In genomic region chr6:125498062-125498461, GRCm38 (mm10) we compare ENCODE assay signal across 9 mouse cellular contexts. TPM values are rescaled to one million over a fixed set of nuclear protein-coding genes. Genes with fewer than 3 reads are reported as not detected.
DNase-seq lines count a peak whose midpoint lies in the region; TF ChIP-seq lines count a peak whose summit lies in the region.
"Had no signal": no experiment of that assay in that cellular context is flagged by ENCODE, and none has a peak within 500 bp of the region (broad histone marks: within the 10 kb centered on the region; RNA-seq: fewer than 3 reads in every experiment).

No protein-coding gene starts in this region.

- H3K27ac ChIP-seq in testis, adult 2 months (ENCODE audit: control insufficient read depth, insufficient read depth, low read depth, low read length) = no peak overlapping the region
- H3K27ac ChIP-seq: liver, embryonic 15.5 days had no signal

- H3K27me3 ChIP-seq in testis, adult 2 months (ENCODE audit: control insufficient read depth, insufficient read depth, low read length) = peaks cover 11% of the 10 kb centered on the region

- peaks cover 5% of the 10 kb centered on the region; the same call in 1 of the 2 replicates for H3K4me1 ChIP-seq in testis, adult 2 months (ENCODE audit: control insufficient read depth, insufficient read depth, low read length)

- TF ChIP-seq POLR2A in testis, adult 2 months (IDR thresholded peaks at IDR 0.05; ENCODE audit: control insufficient read depth, low read depth, low read length) = no peak

- peak; percentile 45; the same call in 1 of the 2 replicates for TF ChIP-seq CTCF in testis, adult 2 months (IDR thresholded peaks at IDR 0.05; ENCODE audit: control insufficient read depth, insufficient read depth, insufficient replicate concordance, low read depth, low read length)

- H3K36me3 ChIP-seq in testis, adult 2 months (ENCODE audit: control insufficient read depth, insufficient read depth, low read length) = no peaks in the 10 kb centered on the region
- H3K36me3 ChIP-seq: liver, embryonic 15.5 days had no signal

- H3K4me3 ChIP-seq in testis, adult 2 months (ENCODE audit: control insufficient read depth, low read depth, low read length) = no peak overlapping the region
- H3K4me3 ChIP-seq: liver, embryonic 15.5 days had no signal

- DNase-seq in gastrocnemius, adult 18-20 months (ENCODE audit: low spot score) = peak; percentile 43
- no peak for DNase-seq in gastrocnemius, postnatal 10 days
- no peak for DNase-seq in testis, postnatal 14 days (ENCODE audit: low spot score)
- peak; percentile 56 for DNase-seq in gastrocnemius, postnatal 25 days
- peak; percentile 69 for DNase-seq in skeletal muscle tissue, adult 2 months (ENCODE audit: low read depth, low spot score)
- DNase-seq in left cerebral cortex, postnatal 4 days = no peak
- no peak for DNase-seq in adrenal gland, adult 18-20 months (ENCODE audit: low spot score in 2 of 2)

- intact Hi-C loops in left cerebral cortex, postnatal 4 days (cut with DNase I) = no loop called here

RNA-seq across cellular contexts. Expression of gene Cd9, which starts 3.5 kb away (rescaled TPM):
- total RNA-seq in gastrocnemius, adult 18-20 months (2021) = 10 to 100 TPM; 18.2 to 26.0 TPM
- 10 to 100 TPM; 84.5 to 86.4 TPM for total RNA-seq in gastrocnemius, postnatal 10 days (2021)
- 8.6 and 12.4 TPM in 2 replicates for polyA plus RNA-seq in testis, adult 2 months (2012; rRNA removed)
- 10 to 100 TPM; 28.4 to 33.7 TPM for total RNA-seq in gastrocnemius, postnatal 25 days (2021)
- 10 to 100 TPM; 53.1 to 56.4 TPM for total RNA-seq in left cerebral cortex, postnatal 4 days (2021)
- 100 to 1,000 TPM in 1 of 2 experiments, 10 to 100 TPM in 1; 90.1 to 131 TPM for total RNA-seq in adrenal gland, adult 18-20 months (2021)

RNA-seq across cellular contexts. Expression of gene Vwf, which starts 48.5 kb away (rescaled TPM):
- 10 to 100 TPM; 16.3 to 18.7 TPM for total RNA-seq in gastrocnemius, adult 18-20 months (2021)
- 10 to 100 TPM; 26.5 to 27.6 TPM for total RNA-seq in gastrocnemius, postnatal 10 days (2021)
- 15.4 and 16.5 TPM in 2 replicates for polyA plus RNA-seq in testis, adult 2 months (2012; rRNA removed)
- 10 to 100 TPM; 17.3 to 42.4 TPM for total RNA-seq in gastrocnemius, postnatal 25 days (2021)
- total RNA-seq in left cerebral cortex, postnatal 4 days (2021) = 10 to 100 TPM; 24.1 to 28.2 TPM
- total RNA-seq in adrenal gland, adult 18-20 months (2021) = 1 to 10 TPM; 5.7 to 8.0 TPM

Comparison
In these comparisons a context has a peak if more than half of its experiments do, and no peak if none do; other contexts are left out.
1. DNase-seq: peak in gastrocnemius, adult 18-20 months (single experiment), gastrocnemius, postnatal 25 days (single experiment) and skeletal muscle tissue, adult 2 months (single experiment); none in gastrocnemius, postnatal 10 days (single experiment), testis, postnatal 14 days (single experiment), left cerebral cortex, postnatal 4 days (single experiment) and adrenal gland, adult 18-20 months (0 of 2).